In genomic region chr1:152935476-152935875, GRCm38 (mm10) we compare ENCODE assay signal across 24 mouse cellular contexts. TPM values are rescaled to one million over a fixed set of nuclear protein-coding genes. Genes with fewer than 3 reads are reported as not detected.
"Had no signal": no experiment of that assay in that cellular context is flagged by ENCODE, and none has a peak within 500 bp of the region (broad histone marks: within the 10 kb centered on the region; RNA-seq: fewer than 3 reads in every experiment).

No protein-coding gene starts in this region.

- H3K27me3 ChIP-seq: limb, embryonic 12.5 days; limb, embryonic 15.5 days; midbrain, embryonic 13.5 days; neural tube, embryonic 13.5 days; stomach, embryonic 15.5 days had no signal

- H3K36me3 ChIP-seq: limb, embryonic 12.5 days; limb, embryonic 15.5 days; midbrain, embryonic 13.5 days; neural tube, embryonic 13.5 days; stomach, embryonic 15.5 days had no signal

- DNase-seq: kidney, adult 18-20 months; kidney, adult 9 months; kidney, postnatal 14 days; kidney, postnatal 4 days; left cerebral cortex, postnatal 4 days; liver, postnatal 0 days; lung, embryonic 14.5 days; right cerebral cortex, adult 18-20 months; right cerebral cortex, postnatal 14 days; right cerebral cortex, postnatal 4 days; thymus, adult 2 months; thymus, postnatal 25 days had no signal

- H3K4me3 ChIP-seq: limb, embryonic 12.5 days; limb, embryonic 15.5 days; midbrain, embryonic 13.5 days; myocyte; neural tube, embryonic 13.5 days; stomach, embryonic 15.5 days had no signal

- H3K4me1 ChIP-seq: limb, embryonic 12.5 days; limb, embryonic 15.5 days; midbrain, embryonic 13.5 days; neural tube, embryonic 13.5 days; stomach, embryonic 15.5 days had no signal

- H3K4me2 ChIP-seq: limb, embryonic 12.5 days; limb, embryonic 15.5 days; liver, embryonic 11.5 days; lung, embryonic 14.5 days; midbrain, embryonic 13.5 days; neural tube, embryonic 13.5 days; stomach, embryonic 15.5 days had no signal

- H3K27ac ChIP-seq: limb, embryonic 12.5 days; limb, embryonic 15.5 days; liver, embryonic 14.5 days; macrophage; midbrain, embryonic 13.5 days; neural tube, embryonic 13.5 days; stomach, embryonic 15.5 days had no signal

- ATAC-seq: intestine, embryonic 16.5 days; liver, postnatal 0 days; lung, postnatal 0 days; midbrain, embryonic 13.5 days had no signal

- H3K9me3 ChIP-seq: limb, embryonic 12.5 days; limb, embryonic 15.5 days; midbrain, embryonic 13.5 days; stomach, embryonic 15.5 days had no signal

- H3K9ac ChIP-seq: limb, embryonic 12.5 days; limb, embryonic 15.5 days; liver, embryonic 14.5 days; liver, postnatal 0 days; lung, embryonic 14.5 days; midbrain, embryonic 13.5 days; neural tube, embryonic 13.5 days; stomach, embryonic 15.5 days had no signal

RNA-seq across cellular contexts. Expression of gene Nmnat2, which starts 19.3 kb away (rescaled TPM):
- total RNA-seq: megakaryocyte, adult 5-6 weeks had no signal
- polyA plus RNA-seq: macrophage had no signal
